Mouse (Mus musculus) limb, embryonic 15.5 days (tissue): ENCODE results near the gene Ccdc159. TPM values are rescaled to one million over a fixed set of nuclear protein-coding genes. Genes with fewer than 3 reads are reported as not detected.
A peak's percentile ranks its signal among the peaks of the same experiment; 100 is the strongest.

Experiments used
- ATAC-seq: fragments of 200-750 bp; cut with Nextera tagmentation; 2 replicates; pipeline ENCODE4 v1.8.0; 2017; ENCODE audit warnings: low read depth, moderate TSS enrichment; ENCODE audit not compliant: insufficient number of reproducible peaks, low FRiP score, low TSS enrichment
- H3K27ac ChIP-seq: fragments of 300-500 bp; sonication (generic); 2 replicates; pipeline ENCODE4 v1.5.1; 2015; ENCODE audit warnings: moderate library complexity, mild to moderate bottlenecking, inconsistent platforms
- H3K27me3 ChIP-seq: fragments of 300-500 bp; sonication (generic); 2 replicates; pipeline ENCODE4 v1.6.1; 2015; ENCODE audit warnings: inconsistent platforms
- H3K36me3 ChIP-seq: fragments of 300-500 bp; sonication (generic); 2 replicates; pipeline ENCODE4 v1.6.1; 2015; ENCODE audit warnings: inconsistent platforms
- H3K4me1 ChIP-seq: fragments of 300-500 bp; sonication (generic); 2 replicates; pipeline ENCODE4 v1.6.1; 2015; ENCODE audit warnings: inconsistent platforms
- H3K4me2 ChIP-seq: fragments of 300-500 bp; sonication (generic); 2 replicates; pipeline ENCODE4 v1.6.1; 2015; ENCODE audit warnings: mild to moderate bottlenecking, inconsistent platforms
- H3K4me3 ChIP-seq: fragments of 300-500 bp; sonication (generic); 2 replicates; pipeline ENCODE4 v1.5.1; 2015; ENCODE audit warnings: mild to moderate bottlenecking, inconsistent platforms
- H3K9ac ChIP-seq: fragments of 300-500 bp; sonication (generic); 2 replicates; pipeline ENCODE4 v1.6.1; 2015; ENCODE audit warnings: inconsistent platforms
- H3K9me3 ChIP-seq: fragments of 300-500 bp; sonication (generic); 2 replicates; pipeline ENCODE4 v1.6.1; 2016; ENCODE audit warnings: inconsistent platforms
- WGBS: fragments of 180-500 bp; shearing (Covaris S2); methylation state at CpG from one replicate; pipeline ENCODE4 v1.1.7; 2015; 5-methylcytosine and 5-hydroxymethylcytosine counted together
- polyA plus RNA-seq: library from polyadenylated mRNA; unstranded; fragments of >200 nt; fragmentation: Nextera tagmentation; extraction: Ambion mirVana; gene quantifications from 2 replicates; pipeline ENCODE4 v1.2.1, GENCODE M21; 2015

Ccdc159 gene
- polyA plus RNA-seq, 1 experiment from 2014 or later = 4.1 TPM

- no peaks in the 10 kb centered on the region for H3K27me3 ChIP-seq
- H3K4me3 ChIP-seq = no peak overlapping the region
- peaks cover 25% of the 10 kb centered on the region for H3K4me1 ChIP-seq
- ATAC-seq = no peak
- 91% methylated on average over 4 of the region's 4 CpGs for WGBS
- no peaks in the 10 kb centered on the region for H3K9me3 ChIP-seq
- H3K36me3 ChIP-seq = peaks cover 8% of the 10 kb centered on the region; the same call in 1 of the 2 replicates
- no peak overlapping the region for H3K27ac ChIP-seq
- no peak overlapping the region for H3K9ac ChIP-seq
- no peak overlapping the region for H3K4me2 ChIP-seq
These were observed 4.2 kb upstream of the Ccdc159 start for GRCm38 (mm10) chr9:21923036-21923435.

GRCm38 (mm10) chr9:21923490-21924098 lies 3.7 kb upstream of the Ccdc159 start:
- WGBS = 60% methylated on average over 3 of the region's 3 CpGs
- no peak overlapping the region for H3K9ac ChIP-seq
- H3K36me3 ChIP-seq = peaks cover 8% of the 10 kb centered on the region; the same call in 1 of the 2 replicates
- H3K27me3 ChIP-seq = no peaks in the 10 kb centered on the region
- no peak for ATAC-seq
- peaks cover 19% of the 10 kb centered on the region for H3K4me1 ChIP-seq
- no peaks in the 10 kb centered on the region for H3K9me3 ChIP-seq
- no peak overlapping the region for H3K4me3 ChIP-seq
- 0 out of 2 replicates have a peak overlapping the region, but pooled peaks have one; percentile 0 for H3K27ac ChIP-seq
- no peak overlapping the region for H3K4me2 ChIP-seq

GRCm38 (mm10) chr9:21924099-21924493 lies 3.2 kb upstream of the Ccdc159 start:
- peak overlapping the region; percentile 0; the same call in 1 of the 2 replicates for H3K27ac ChIP-seq
- 72% methylated on average over 6 of the region's 6 CpGs for WGBS
- H3K4me2 ChIP-seq = no peak overlapping the region
- H3K9ac ChIP-seq = no peak overlapping the region
- no peaks in the 10 kb centered on the region for H3K9me3 ChIP-seq
- peaks cover 17% of the 10 kb centered on the region for H3K4me1 ChIP-seq
- H3K4me3 ChIP-seq = no peak overlapping the region
- ATAC-seq = no peak
- H3K27me3 ChIP-seq = no peaks in the 10 kb centered on the region
- peaks cover 8% of the 10 kb centered on the region; the same call in 1 of the 2 replicates for H3K36me3 ChIP-seq

GRCm38 (mm10) chr9:21925034-21925433 lies 2.2 kb upstream of the Ccdc159 start:
- no peaks in the 10 kb centered on the region for H3K9me3 ChIP-seq
- 84% methylated on average over 3 of the region's 3 CpGs for WGBS
- ATAC-seq = no peak

GRCm38 (mm10) chr9:21925506-21925905 lies 1.8 kb upstream of the Ccdc159 start:
- 91% methylated on average over 1 of the region's 1 CpGs for WGBS
- Histone ChIP-seq H3K9me3 (no peaks in the 10 kb centered on the region), H3K27me3 (no peaks in the 10 kb centered on the region), H3K9ac (no peak overlapping the region), H3K4me3 (no peak overlapping the region), H3K4me1 (peaks cover 17% of the 10 kb centered on the region), H3K4me2 (no peak overlapping the region), H3K36me3 (peaks cover 8% of the 10 kb centered on the region; the same call in 1 of the 2 replicates), H3K27ac (no peak overlapping the region)
- ATAC-seq = no peak

More at GRCm38 (mm10) chr9:21925034-21925433, 2.2 kb upstream of the Ccdc159 start:
- H3K4me3 ChIP-seq = no peak overlapping the region
- H3K9ac ChIP-seq = no peak overlapping the region
- no peaks in the 10 kb centered on the region for H3K27me3 ChIP-seq
- H3K4me1 ChIP-seq = peaks cover 17% of the 10 kb centered on the region
- peaks cover 8% of the 10 kb centered on the region; the same call in 1 of the 2 replicates for H3K36me3 ChIP-seq
- H3K27ac ChIP-seq = no peak overlapping the region
- H3K4me2 ChIP-seq = no peak overlapping the region

- Histone ChIP-seq H3K4me3 (peak overlapping the region; percentile 51), H3K27ac (no peak overlapping the region), H3K9me3 (no peaks in the 10 kb centered on the region), H3K27me3 (no peaks in the 10 kb centered on the region), H3K36me3 (peaks cover 8% of the 10 kb centered on the region; the same call in 1 of the 2 replicates), H3K9ac (no peak overlapping the region), H3K4me2 (peak overlapping the region; percentile 56), H3K4me1 (peaks cover 17% of the 10 kb centered on the region)
- ATAC-seq = no peak
- WGBS = 64% methylated on average over 6 of the region's 6 CpGs
These were observed 1.1 kb upstream of the Ccdc159 start for GRCm38 (mm10) chr9:21926155-21926554.

- peak overlapping the region; percentile 51 for H3K4me3 ChIP-seq
- peaks cover 5% of the 10 kb centered on the region; the same call in 1 of the 2 replicates for H3K36me3 ChIP-seq
- 3% methylated on average over 6 of the region's 6 CpGs for WGBS
- peaks cover 17% of the 10 kb centered on the region for H3K4me1 ChIP-seq
- no peak for ATAC-seq
- peak overlapping the region; percentile 56 for H3K4me2 ChIP-seq
- H3K9ac ChIP-seq = peak overlapping the region; percentile 34
- H3K27me3 ChIP-seq = no peaks in the 10 kb centered on the region
- no peaks in the 10 kb centered on the region for H3K9me3 ChIP-seq
- peak overlapping the region; percentile 59 for H3K27ac ChIP-seq
These were observed 487 bp upstream of the Ccdc159 start for GRCm38 (mm10) chr9:21926784-21927183.

GRCm38 (mm10) chr9:21929208-21929607 lies 1.9 kb downstream of the Ccdc159 start:
- WGBS = 81% methylated on average over 3 of the region's 3 CpGs
- no peak overlapping the region for H3K4me2 ChIP-seq
- H3K36me3 ChIP-seq = peaks cover 3% of the 10 kb centered on the region; the same call in 1 of the 2 replicates
- no peaks in the 10 kb centered on the region for H3K27me3 ChIP-seq
- no peak overlapping the region for H3K27ac ChIP-seq
- no peak for ATAC-seq
- H3K4me1 ChIP-seq = peaks cover 19% of the 10 kb centered on the region
- no peak overlapping the region for H3K4me3 ChIP-seq
- no peak overlapping the region for H3K9ac ChIP-seq
- H3K9me3 ChIP-seq = no peaks in the 10 kb centered on the region

GRCm38 (mm10) chr9:21932006-21932405 lies 4.7 kb downstream of the Ccdc159 start:
- Histone ChIP-seq H3K9ac (no peak overlapping the region), H3K27me3 (no peaks in the 10 kb centered on the region), H3K27ac (no peak overlapping the region), H3K4me2 (no peak overlapping the region), H3K36me3 (no peaks in the 10 kb centered on the region), H3K4me1 (peaks cover 15% of the 10 kb centered on the region; the same call in 1 of the 2 replicates), H3K9me3 (no peaks in the 10 kb centered on the region), H3K4me3 (no peak overlapping the region)
- no peak for ATAC-seq
- 51% methylated on average over 2 of the region's 2 CpGs for WGBS

- Histone ChIP-seq H3K4me2 (no peak overlapping the region), H3K4me3 (no peak overlapping the region), H3K27me3 (no peaks in the 10 kb centered on the region), H3K27ac (no peak overlapping the region), H3K9me3 (no peaks in the 10 kb centered on the region), H3K4me1 (peaks cover 16% of the 10 kb centered on the region; the same call in 1 of the 2 replicates), H3K36me3 (no peaks in the 10 kb centered on the region), H3K9ac (no peak overlapping the region)
- ATAC-seq = no peak
- 53% methylated on average over 12 of the region's 12 CpGs for WGBS
These were observed 5.3 kb downstream of the Ccdc159 start for GRCm38 (mm10) chr9:21932445-21933137.

GRCm38 (mm10) chr9:21934021-21934420 lies 6.8 kb downstream of the Ccdc159 start:
- peaks cover 15% of the 10 kb centered on the region; the same call in 1 of the 2 replicates for H3K4me1 ChIP-seq
- 85% methylated on average over 12 of the region's 12 CpGs for WGBS
- no peak overlapping the region for H3K27ac ChIP-seq
- H3K4me2 ChIP-seq = no peak overlapping the region
- H3K4me3 ChIP-seq = no peak overlapping the region
- H3K9me3 ChIP-seq = no peaks in the 10 kb centered on the region
- H3K36me3 ChIP-seq = no peaks in the 10 kb centered on the region
- H3K27me3 ChIP-seq = no peaks in the 10 kb centered on the region
- no peak overlapping the region for H3K9ac ChIP-seq
- ATAC-seq = no peak
